Mouse (Mus musculus) E14TG2a.4 (cell line): ENCODE data around the gene Gm3417.

ENCODE experiments used
- H3K27me3 ChIP-seq: 2 replicates; pipeline ENCODE4 v1.6.1; 2014; ENCODE audit warnings: low read length, control low read depth; ENCODE audit not compliant: insufficient read depth
- H3K36me3 ChIP-seq: 2 replicates; pipeline ENCODE4 v1.6.1; 2014; ENCODE audit warnings: low read length, control low read depth; ENCODE audit not compliant: insufficient read depth
- H3K4me1 ChIP-seq: replicated peaks from 2 replicates; pipeline ENCODE4 v1.6.1; 2014; ENCODE audit warnings: low read depth, low read length, control low read depth
- H3K4me3 ChIP-seq: replicated peaks from 2 replicates; pipeline ENCODE4 v1.5.1; 2014; ENCODE audit warnings: mild to moderate bottlenecking, low read length
- H3K9me3 ChIP-seq: 2 replicates; pipeline ENCODE4 v1.6.1; 2014; ENCODE audit warnings: low read length, control low read depth
- CTCF ChIP-seq: conservative IDR thresholded peaks from 2 replicates; pipeline ENCODE4 v1.5.1; 2014; ENCODE audit warnings: low read length
- NANOG ChIP-seq: IDR thresholded peaks from 2 replicates; pipeline ENCODE4 v1.6.1; 2014; ENCODE audit warnings: borderline replicate concordance, low read length, mixed read lengths
- POU5F1 ChIP-seq: IDR thresholded peaks from 2 replicates; pipeline ENCODE4 v1.6.1; 2014; ENCODE audit warnings: low read length, borderline replicate concordance

Gene Gm3417

GRCm38 (mm10) chr17:14930697-14931096 lies 47.9 kb downstream of the Gm3417 start:
- H3K4me3 ChIP-seq = no peak overlapping the region
- peaks cover 23% of the 10 kb centered on the region for H3K27me3 ChIP-seq
- no peak for TF ChIP-seq NANOG
- no peak for TF ChIP-seq POU5F1
- no peak for TF ChIP-seq CTCF
- H3K36me3 ChIP-seq = no peaks in the 10 kb centered on the region
- H3K9me3 ChIP-seq = no peaks in the 10 kb centered on the region
- H3K4me1 ChIP-seq = peaks cover 50% of the 10 kb centered on the region

DNA sequence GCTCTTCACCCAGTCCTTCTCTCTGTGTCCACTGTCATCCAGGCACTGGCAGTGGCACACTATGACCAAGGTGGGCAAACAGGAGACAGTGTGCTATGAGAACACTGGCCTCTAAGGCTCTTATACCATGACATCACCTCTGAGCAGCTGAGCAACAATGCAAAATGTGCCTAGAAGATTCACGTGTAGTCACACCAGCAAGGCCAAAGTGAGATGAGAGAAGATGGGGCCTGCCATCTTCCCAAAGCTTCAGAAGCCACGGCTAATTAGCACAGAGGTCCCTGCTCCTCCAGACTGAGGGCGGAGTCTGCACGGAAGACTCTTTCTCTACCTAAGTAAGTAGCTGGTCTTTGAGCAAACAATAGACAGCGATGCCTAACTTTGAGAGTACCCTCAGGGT lies 50.0 kb downstream of the Gm3417 start:
- TF ChIP-seq NANOG (no peak), POU5F1 (no peak), CTCF (no peak)

DNA sequence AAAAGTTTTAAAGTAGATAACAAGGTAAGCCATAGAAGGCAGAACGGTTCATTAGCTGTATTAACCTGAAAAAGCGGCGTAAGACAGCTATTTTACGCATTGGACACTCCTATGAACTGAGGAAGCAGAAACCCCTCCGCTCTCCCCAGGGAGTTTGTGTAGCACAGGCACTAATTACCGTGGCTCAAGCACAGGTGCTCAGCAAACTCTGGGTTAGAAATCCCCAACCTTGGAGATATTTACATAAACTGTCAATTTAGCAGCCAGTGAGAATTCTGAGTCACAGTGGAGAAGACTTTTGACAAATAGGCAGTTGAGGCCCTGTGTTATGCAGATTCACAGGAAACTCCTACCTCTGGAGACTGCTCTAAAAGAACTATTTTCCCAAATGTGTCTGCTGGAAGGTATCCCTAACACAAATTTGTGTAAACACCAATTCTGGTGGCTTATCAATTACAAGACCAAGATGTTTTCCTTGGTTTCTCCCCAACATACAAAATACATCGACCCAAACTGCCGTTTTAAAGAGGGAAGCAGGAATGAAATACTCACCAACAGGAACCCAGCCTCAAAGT lies 50.9 kb downstream of the Gm3417 start:
- H3K4me3 ChIP-seq = no peak overlapping the region
- H3K4me1 ChIP-seq = peaks cover 31% of the 10 kb centered on the region
- 0 out of 2 replicates have a peak, but pooled peaks cover 4% of the 10 kb centered on the region for H3K27me3 ChIP-seq

More for the DNA sequence above, 50.0 kb downstream of the Gm3417 start:
- H3K4me3 ChIP-seq = no peak overlapping the region
- H3K27me3 ChIP-seq = 0 out of 2 replicates have a peak, but pooled peaks cover 8% of the 10 kb centered on the region
- no peaks in the 10 kb centered on the region for H3K36me3 ChIP-seq
- H3K4me1 ChIP-seq = peaks cover 38% of the 10 kb centered on the region
- H3K9me3 ChIP-seq = no peaks in the 10 kb centered on the region

GRCm38 (mm10) chr17:14921582-14921981 lies 57.0 kb downstream of the Gm3417 start:
- Histone ChIP-seq H3K36me3 (no peaks in the 10 kb centered on the region), H3K9me3 (no peaks in the 10 kb centered on the region), H3K4me3 (no peak overlapping the region), H3K27me3 (peaks cover 18% of the 10 kb centered on the region), H3K4me1 (peaks cover 12% of the 10 kb centered on the region)
- no peak for TF ChIP-seq NANOG
- TF ChIP-seq POU5F1 = no peak
- TF ChIP-seq CTCF = no peak

More for the DNA sequence above, 50.9 kb downstream of the Gm3417 start:
- no peak for TF ChIP-seq CTCF
- 0 out of 2 replicates have a peak, but pooled peaks have one; percentile 6 for TF ChIP-seq POU5F1
- H3K9me3 ChIP-seq = no peaks in the 10 kb centered on the region
- H3K36me3 ChIP-seq = no peaks in the 10 kb centered on the region

DNA sequence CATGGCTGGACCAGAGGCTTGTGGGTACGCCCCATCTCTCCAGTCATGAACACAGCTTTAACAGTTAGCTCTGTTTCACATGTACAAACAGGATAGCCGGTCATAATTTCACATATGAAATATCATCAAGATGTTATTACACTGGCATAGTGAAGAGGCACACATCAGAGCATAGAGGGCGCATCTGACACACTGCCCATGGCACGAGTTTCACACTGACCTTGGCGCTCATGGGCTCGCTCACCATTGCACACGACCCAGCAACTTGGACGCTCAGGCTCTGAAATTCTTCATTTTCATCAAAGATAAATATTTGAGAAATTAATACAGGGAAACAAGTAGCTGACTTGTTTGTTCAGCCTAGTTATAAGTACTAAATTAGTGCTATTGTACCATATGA lies 60.7 kb downstream of the Gm3417 start:
- Histone ChIP-seq H3K4me1 (0 out of 2 replicates have a peak, but pooled peaks cover 6% of the 10 kb centered on the region), H3K36me3 (no peaks in the 10 kb centered on the region), H3K27me3 (peaks cover 18% of the 10 kb centered on the region), H3K9me3 (no peaks in the 10 kb centered on the region), H3K4me3 (no peak overlapping the region)
- TF ChIP-seq NANOG = no peak
- no peak for TF ChIP-seq CTCF
- no peak for TF ChIP-seq POU5F1

DNA sequence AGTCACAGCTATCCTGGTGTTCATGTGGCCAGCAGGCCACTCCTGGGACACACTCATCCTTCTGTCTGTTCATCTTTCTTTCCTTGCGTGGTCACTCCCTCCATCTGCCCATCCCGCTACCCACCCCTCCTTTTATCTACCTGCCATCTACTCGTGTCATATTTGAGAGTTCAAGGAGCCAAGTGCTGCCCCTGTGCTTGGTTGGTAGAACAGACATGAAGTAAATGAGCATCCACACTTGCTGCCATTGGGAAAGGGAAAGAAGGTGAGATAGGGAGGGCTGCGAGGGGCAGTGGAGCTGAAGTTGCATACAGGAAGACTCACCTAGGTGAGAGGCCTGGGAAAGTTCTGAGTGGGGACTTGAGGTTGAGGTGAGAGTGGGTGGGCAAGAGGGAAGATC lies 64.2 kb downstream of the Gm3417 start:
- no peak for TF ChIP-seq CTCF
- no peak for TF ChIP-seq NANOG
- no peak for TF ChIP-seq POU5F1
- Histone ChIP-seq H3K9me3 (no peaks in the 10 kb centered on the region), H3K4me3 (no peak overlapping the region), H3K36me3 (no peaks in the 10 kb centered on the region), H3K27me3 (peaks cover 7% of the 10 kb centered on the region), H3K4me1 (0 out of 2 replicates have a peak, but pooled peaks cover 6% of the 10 kb centered on the region)
